Mouse (Mus musculus) thymus, postnatal 14 days (tissue): ENCODE data around the gene Abcf2.
A peak's percentile ranks its signal among the peaks of the same experiment; 100 is the strongest.
"Not testable (repeated sequence)": the region's sequence is repeated elsewhere in the genome, so short reads cannot be mapped to it uniquely, and the experiment has no call there.

Source experiments
- DNase-seq: peaks from one replicate; pipeline ENCODE4 v3.0.0; 2021

Gene Abcf2

GRCm38 (mm10) chr5:24586106-24586505 lies 8.8 kb upstream of the Abcf2 start:
- DNase-seq = no peak

GRCm38 (mm10) chr5:24578109-24578963 lies 1.1 kb upstream of the Abcf2 start:
- DNase-seq = no peak

- no peak for DNase-seq
Observed at GRCm38 (mm10) chr5:24576801-24577182, 475 bp downstream of the Abcf2 start.

GRCm38 (mm10) chr5:24575948-24576347 lies 1.3 kb downstream of the Abcf2 start:
- DNase-seq = no peak

- DNase-seq = no peak
Observed at GRCm38 (mm10) chr5:24556709-24557108, 20.6 kb downstream of the Abcf2 start, which contains the start of gene 4931409K22Rik. TSS of gene 4931409K22Rik (minus strand) at chr5:24556809.

GRCm38 (mm10) chr5:24555335-24555734 lies 21.9 kb downstream of the Abcf2 start:
- DNase-seq = not testable (repeated sequence)

DNA sequence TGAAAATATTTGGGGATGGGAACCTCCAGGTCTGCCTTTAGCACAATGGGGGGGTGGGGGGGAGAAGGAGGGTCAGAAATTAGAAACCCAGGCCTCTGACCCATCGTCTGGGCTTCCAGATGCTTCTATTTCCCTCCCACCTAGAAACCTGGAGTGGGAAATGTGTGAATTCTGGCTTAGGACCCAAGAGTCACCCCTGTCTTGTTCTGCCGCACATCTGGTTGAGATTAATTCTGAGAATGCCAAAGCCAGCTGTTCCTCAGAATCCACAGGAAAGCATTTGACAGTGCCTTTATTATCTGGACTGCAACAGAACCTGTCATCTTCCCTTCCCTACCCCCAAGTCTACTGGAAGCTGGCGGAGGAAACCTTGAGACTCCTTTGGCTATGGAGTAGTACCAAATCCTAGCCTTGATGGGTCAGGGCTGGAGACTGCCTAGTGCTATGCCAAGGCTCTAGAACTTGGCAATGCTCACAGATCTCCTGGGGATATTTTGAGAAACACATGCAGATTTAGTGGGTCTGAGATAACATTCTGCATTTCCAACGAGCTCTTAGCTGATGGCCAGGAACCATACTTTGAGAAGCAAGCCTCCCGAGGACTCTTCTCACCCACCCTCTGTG lies 23.5 kb downstream of the Abcf2 start:
- DNase-seq = no peak

DNA sequence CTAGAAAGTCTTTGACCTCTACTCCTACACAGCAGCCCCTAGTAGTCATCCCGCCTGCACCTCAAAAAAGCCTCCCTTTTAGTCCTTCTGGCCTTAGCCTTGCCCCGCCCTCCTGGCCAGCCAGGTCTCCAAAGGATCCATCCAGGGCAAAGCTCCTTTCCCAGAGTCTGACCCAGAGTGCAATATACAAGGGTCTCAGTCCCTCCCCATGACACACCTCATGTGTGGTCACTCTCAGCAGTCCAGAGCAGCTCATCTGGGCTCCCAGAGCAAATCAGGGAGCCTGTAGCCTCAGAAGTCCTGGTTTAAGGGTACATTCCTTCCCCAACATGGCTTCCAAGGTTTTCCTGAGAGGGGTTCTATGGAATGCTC lies 26.0 kb downstream of the Abcf2 start:
- DNase-seq = no peak

- peak; percentile 69 for DNase-seq
Observed at GRCm38 (mm10) chr5:24550598-24551316, 26.5 kb downstream of the Abcf2 start.

DNA sequence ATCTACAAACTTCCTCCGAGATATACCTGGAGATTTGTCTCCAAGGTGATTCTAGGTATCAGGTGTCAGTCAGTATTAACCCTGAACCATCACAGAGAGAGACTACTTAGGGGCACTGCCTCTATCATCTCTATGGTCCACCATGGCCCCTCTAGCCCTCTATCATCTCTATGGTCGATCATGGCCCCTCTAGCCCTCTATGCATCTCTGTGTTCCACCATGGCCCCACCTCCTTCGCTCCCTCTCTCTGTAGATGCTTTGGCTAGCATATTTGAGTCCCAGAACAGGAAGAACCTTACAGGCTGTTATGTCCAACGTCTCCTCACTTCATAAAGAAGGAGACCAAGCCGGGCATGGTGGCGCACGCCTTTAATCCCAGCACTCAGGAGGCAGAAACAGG lies 34.6 kb downstream of the Abcf2 start:
- DNase-seq = no peak

- DNase-seq = no peak
Observed at GRCm38 (mm10) chr5:24541144-24541569, 36.1 kb downstream of the Abcf2 start.

DNA sequence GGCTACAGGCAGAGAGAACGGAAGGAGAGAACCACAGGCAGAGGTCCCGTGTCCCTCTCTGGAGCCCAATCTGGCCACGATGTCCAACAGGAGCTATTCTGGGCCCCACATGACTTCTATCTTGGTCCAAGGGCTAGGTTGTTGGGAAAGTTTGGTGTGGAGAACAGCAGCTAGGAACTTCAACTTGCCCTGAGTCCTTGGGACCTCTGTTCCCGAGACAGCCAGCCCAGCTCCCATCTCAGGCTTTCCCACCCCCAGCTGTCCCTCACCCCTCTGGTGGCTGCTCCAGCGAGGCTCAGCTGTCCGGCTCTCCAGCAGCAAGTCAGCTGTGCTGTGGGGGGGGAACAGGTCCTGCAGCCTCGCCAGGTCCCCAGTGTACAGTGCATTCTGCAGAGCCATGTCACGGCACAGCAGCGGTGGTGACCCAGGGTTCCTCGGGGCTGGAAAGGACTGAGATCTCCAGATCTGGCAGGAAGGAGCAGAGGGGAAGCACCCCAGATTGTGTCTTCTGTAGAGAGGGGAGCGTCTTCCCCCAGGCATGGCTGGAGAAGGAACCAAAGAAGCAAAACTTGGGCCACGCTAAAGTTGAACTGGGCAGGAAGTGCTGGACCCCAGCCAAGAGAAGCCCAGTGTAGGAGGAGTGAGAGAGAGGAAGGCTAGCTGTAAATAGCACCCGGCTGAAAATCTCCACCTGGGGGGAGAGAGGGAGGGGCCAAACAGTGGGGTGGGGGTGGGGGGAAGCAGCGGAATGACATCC lies 36.7 kb downstream of the Abcf2 start, which contains the start of gene Asb10:
Asb10 (minus strand) TSS at position 592 of the 757 bp plus-strand sequence.
- DNase-seq = no peak

DNA sequence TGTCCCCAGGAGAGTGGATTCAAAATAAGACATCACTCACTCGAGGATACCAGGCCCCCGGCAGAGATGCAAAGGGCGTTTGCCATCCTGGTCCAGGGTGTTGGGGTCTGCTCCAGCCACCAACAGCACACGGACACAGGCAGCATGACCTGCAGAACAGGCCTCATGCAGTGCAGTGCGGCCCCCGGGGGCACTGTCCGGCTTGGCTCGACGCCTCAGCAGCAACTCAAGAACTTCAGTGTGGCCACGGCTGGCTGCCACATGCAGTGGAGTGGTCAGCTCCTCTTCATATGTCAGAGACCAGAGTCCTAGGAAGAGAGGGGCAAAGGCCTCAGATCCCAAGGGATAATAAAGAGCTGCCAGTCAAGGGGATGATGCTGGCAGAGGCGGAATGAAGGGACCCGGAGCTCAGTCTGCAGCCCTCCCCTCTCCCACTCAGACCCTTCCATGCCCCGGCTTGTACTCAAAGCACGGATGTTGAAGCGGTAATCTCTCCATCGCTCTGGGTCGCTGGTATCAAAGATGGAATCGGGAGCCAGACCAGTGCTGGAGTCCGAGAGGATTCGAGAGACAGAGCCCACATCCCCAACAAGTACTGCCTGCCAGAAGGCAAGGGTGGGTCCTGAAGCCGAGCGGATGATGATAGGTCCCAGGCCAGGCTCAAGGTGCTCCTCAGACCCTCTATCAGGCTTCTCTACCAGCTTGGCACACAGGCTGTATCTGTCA lies 37.5 kb downstream of the Abcf2 start:
- no peak for DNase-seq

DNA sequence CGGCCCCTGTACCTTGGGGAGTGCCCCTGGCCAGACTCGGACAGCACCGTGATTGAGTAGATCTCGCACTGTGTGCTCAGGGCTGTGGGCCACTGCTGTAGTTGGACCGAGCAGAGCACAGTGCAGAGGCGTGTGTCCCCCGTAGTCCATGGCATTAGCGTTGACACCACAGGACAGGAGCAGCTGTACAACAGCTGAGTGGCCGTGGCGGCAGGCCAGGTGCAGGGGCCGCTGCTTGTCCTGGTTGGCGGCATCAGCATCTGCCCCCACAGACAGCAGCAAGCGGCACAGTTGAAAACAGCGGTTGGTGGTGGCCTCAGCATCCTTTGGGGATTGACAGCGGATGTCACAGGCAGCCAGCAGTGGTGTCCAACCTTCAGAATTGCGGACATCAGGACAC lies 39.6 kb downstream of the Abcf2 start:
- DNase-seq = no peak

GRCm38 (mm10) chr5:24536511-24536910 lies 40.8 kb downstream of the Abcf2 start:
- no peak for DNase-seq

- no peak for DNase-seq
Observed at GRCm38 (mm10) chr5:24535731-24536130, 41.5 kb downstream of the Abcf2 start.

DNA sequence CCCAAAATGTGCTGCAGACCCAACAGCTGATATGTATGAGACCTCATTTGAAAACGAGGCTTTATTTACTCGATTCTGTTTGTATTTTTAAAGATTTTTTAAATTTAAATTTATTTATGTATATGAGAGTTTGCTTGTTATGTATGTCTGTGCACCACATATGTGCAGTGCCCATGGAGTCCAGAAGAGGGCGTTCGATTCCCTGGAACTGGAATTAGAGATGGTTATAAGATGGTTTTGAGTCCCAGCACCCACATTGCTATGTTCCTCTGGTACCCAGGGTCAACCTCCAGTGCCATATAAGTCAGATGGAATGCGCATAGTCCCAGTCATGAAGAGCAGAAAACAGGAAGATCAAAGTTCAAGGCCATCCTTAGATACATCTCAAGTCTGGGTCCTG lies 43.0 kb downstream of the Abcf2 start:
- no peak for DNase-seq

DNA sequence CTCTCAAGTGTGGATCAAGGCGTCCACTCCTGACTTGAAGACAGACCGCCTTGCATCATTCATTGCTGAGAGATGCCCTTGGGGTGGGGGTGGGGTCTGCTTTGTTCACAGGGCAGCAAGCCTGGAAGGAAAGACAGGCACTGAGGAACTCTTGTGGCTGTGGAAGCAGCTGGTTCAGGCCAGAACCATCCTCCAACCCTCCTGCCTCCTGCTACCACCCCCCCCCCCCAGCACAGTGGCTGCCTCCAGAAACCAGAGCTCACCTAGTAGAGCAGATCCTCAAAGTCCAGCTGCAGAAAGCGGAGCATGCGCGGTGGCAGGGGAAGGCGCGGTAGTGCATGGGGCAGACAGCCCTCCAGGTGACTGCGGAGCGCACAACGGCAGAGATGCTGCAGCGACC lies 43.9 kb downstream of the Abcf2 start:
- DNase-seq = no peak

- DNase-seq = peak; percentile 87
Observed at GRCm38 (mm10) chr5:24530042-24530689, 47.1 kb downstream of the Abcf2 start.

DNA sequence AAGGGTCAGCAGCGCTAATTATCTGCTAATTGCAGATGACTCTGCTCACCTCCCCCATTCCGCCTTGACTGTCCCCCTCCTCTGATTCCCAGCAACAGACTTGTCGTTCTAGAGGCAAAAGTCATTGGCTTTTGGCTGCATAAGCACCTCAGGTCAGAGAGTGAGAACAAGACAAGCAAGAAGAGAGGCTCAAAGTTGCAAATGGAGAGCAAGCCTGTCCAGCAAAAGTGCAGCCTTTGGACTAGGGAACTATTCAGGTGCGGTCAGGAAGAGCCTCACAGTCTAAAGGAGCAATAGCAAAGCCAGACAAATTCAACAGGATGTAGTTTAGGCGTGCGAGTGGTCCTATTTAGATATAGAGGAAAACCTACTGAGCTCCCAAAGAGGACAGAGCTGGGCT lies 49.5 kb downstream of the Abcf2 start:
- no peak for DNase-seq

DNA sequence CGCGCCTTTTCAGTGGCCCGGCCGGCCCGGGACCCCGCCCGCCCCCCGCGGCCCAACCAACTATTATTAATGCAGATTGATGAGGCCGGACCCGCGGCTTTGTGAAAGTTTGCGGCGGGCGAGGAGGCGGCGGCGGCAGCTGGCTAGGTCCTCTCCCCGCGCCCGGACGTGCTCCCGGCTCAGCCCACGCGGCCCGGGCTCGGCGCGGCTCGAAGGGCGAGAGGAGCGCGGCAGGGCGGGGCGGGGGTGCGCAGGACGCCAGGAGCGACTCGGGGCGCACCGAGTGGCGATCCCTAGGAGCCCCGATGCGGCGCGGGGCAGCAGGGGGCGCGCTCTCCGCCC lies 50.4 kb downstream of the Abcf2 start, which contains the start of gene Gbx1:
Gbx1 (minus strand) TSS at position 314 of the 342 bp plus-strand sequence.
- peak; percentile 27 for DNase-seq
